Mouse (Mus musculus) liver, adult 2 months (tissue): Measurements from ENCODE around the gene Gadd45b.

Experiments used
- CTCF ChIP-seq: fragments of 200-500 bp; IDR thresholded peaks from 2 replicates; pipeline ENCODE4 v1.5.1; 2011; ENCODE audit warnings: low read depth, low read length, control low read depth
- POLR2A ChIP-seq: fragments of 200-500 bp; IDR thresholded peaks from 2 replicates; pipeline ENCODE4 v1.6.1; 2011; ENCODE audit warnings: low read length, control low read depth; ENCODE audit not compliant: insufficient read depth; ENCODE audit errors: extremely low read depth

DNA sequence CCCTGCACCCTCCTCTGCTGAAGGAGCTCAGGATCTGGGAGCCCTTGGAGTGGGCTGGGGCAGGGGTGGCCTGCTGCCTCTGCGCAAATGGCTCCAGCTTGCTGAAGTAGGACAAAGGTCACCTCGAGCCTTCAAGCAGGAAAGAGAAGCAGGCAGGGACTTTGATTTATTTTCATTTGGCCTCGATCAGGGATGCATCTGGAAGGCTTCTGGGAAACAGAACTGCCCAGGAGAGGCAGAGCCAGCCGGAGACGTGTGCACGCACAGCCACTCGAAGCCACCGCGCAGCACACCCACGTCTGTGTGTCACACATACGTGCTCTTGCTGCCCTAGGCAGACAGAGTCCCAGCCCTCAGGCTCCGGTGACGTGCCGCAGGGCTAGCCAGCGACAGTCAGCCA is 41.7 kb downstream of the Gadd45b start:
- TF ChIP-seq CTCF (no peak), POLR2A (no peak)
